Mouse (Mus musculus) bone marrow, adult 2 months (tissue): Measurements from ENCODE around the gene Vegfb. TPM values are rescaled to one million over a fixed set of nuclear protein-coding genes. Genes with fewer than 3 reads are reported as not detected.
"Not testable (repeated sequence)": the region's sequence is repeated elsewhere in the genome, so short reads cannot be mapped to it uniquely, and the experiment has no call there.

Source experiments
- H3K27ac ChIP-seq: fragments of 200-500 bp; 2 replicates; pipeline ENCODE4 v1.5.1; 2012; ENCODE audit warnings: low read depth, mild to moderate bottlenecking, control low read depth, inconsistent platforms, low read length; ENCODE audit not compliant: control insufficient read depth, poor library complexity, insufficient read depth
- H3K4me1 ChIP-seq: fragments of 200-500 bp; 2 replicates; pipeline ENCODE4 v1.6.1; 2011; ENCODE audit warnings: low read length; ENCODE audit not compliant: control insufficient read depth, insufficient read depth
- H3K4me3 ChIP-seq: fragments of 200-500 bp; replicated peaks from 2 replicates; pipeline ENCODE3; 2011; ENCODE audit warnings: mild to moderate bottlenecking, low read depth, low read length, control low read depth; ENCODE audit not compliant: control insufficient read depth
- CTCF ChIP-seq: fragments of 200-500 bp; IDR thresholded peaks from 2 replicates; pipeline ENCODE4 v1.5.1; 2011; ENCODE audit warnings: low read length, control low read depth; ENCODE audit not compliant: control insufficient read depth, insufficient read depth
- POLR2A ChIP-seq: fragments of 200-500 bp; IDR thresholded peaks from 2 replicates; pipeline ENCODE4 v1.6.1; 2011; ENCODE audit warnings: low read depth, mild to moderate bottlenecking, control low read depth, low read length, borderline replicate concordance; ENCODE audit not compliant: control insufficient read depth
- WGBS: fragments of 180-500 bp; shearing (Covaris S2); methylation state at CpG from one replicate; pipeline ENCODE4 v1.1.7; 2018; 5-methylcytosine and 5-hydroxymethylcytosine counted together
- polyA plus RNA-seq: library from polyadenylated mRNA; stranded (reverse); fragments of >200 nt; gene quantifications from 2 replicates; pipeline ENCODE4 v1.2.4, GENCODE M21; 2011; ENCODE audit warnings: low replicate concordance; ENCODE audit not compliant: missing spikeins, insufficient read depth, insufficient read length

The Vegfb gene
- polyA plus RNA-seq, 1 experiment = 14.0 TPM

DNA sequence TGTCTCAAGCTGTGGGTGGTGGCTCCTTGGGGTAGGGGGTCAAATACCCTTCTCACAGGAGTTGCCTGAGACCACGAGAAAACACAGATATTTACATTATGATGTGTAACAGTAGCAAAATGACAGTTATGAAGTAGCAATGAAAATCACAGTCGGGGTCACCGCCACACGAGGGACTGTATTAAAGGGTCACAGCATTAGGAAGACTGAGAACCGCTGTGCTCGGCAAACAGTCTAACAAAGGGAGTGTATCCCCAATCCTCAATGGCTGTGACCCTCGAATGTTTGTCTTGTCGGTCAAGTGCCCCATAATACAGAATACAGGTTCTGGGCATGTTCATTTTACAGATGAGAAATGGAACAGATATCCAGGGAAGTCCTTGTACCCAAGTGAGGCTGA lies 6.6 kb upstream of the Vegfb start:
- TF ChIP-seq CTCF (no peak), POLR2A (no peak)
- H3K27ac ChIP-seq = no peak overlapping the region
- peaks cover 3% of the 10 kb centered on the region for H3K4me1 ChIP-seq
- WGBS = 88% methylated on average over 8 of the region's 8 CpGs
- H3K4me3 ChIP-seq = no peak overlapping the region

DNA sequence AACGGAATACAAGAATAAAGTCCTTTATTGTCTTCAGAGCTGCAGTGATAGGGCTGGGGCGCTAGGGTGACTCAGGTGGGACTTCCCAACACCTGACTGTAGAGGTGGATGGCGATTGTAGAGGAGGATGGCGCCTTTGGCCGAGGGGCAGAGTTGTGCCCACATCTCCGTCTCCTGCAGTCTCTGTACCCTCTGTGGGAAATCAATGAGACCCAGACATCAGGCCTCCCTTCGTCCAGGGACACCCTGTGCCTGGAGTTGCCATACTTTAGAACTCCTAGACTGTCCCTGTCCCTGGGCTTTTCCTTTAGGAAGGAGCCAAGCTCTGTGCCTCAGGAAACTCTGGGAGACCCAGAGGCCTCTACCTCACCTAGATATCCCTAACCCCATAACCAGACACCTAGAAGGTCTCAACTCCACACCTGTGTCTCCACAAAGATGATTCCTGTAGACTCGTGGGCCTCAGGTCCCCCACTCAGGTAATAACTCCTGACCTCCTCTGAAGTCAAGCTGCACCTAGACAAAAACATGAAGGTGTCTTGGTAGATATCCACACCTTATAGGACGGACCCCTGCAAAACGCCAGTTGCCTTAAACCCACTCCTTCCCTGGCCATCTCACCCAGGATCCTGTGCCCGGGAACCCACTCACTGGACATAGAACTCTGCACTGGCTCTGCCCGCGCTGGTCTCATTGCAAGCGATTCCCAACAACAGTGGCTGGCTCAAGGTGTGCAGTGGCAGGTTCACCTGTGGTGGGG lies 5.7 kb upstream of the Vegfb start:
- Histone ChIP-seq H3K4me3 (peak overlapping the region; percentile 60), H3K27ac (peak overlapping the region; percentile 33), H3K4me1 (peaks cover 3% of the 10 kb centered on the region)
- TF ChIP-seq CTCF = no peak
- TF ChIP-seq POLR2A = no peak
- 69% methylated on average over 14 of the region's 14 CpGs for WGBS

DNA sequence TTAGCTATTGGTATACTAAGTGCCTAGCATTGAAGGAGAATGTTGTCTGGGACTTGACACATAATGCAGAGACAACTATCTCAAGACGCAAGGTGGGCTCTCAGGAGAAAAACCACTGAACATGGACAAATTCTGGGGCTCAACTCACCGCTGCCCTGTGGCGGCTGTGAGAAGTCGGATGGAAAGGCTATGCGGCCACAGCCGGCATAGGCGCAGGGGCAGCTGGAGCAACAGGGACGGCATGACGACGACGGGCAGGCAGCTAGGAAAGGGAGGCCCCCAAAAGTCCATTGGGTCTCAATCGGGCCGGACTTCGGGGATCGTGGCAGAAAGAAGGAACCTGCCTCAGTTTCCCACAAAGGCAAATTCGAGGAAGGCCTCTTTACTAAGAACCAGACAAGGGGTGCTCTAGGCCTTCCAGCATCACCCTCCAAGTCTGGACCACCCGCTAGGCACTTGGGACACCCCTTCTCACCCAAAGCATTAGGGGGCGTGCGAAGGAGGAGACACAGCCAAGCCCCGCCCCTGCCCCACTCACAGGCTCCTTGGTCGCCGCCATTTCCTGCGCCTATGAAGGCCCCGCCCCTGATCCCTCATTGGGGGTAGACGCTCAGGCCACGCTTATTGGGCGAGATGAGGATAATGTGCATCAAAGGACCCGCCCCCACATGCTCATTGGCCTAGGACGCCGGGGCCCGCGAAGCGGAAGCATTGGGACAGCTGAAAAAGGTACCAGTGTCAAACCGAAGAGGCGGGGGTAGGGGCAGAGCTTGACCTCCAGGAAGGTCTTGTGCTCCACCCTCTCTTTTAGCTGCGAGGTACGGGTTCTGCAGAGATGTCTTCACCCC lies 4.8 kb upstream of the Vegfb start, which contains the start of gene Dnajc4:
Gene Dnajc4 (minus strand): TSS at position 562 of the 848 bp plus-strand sequence.
- TF ChIP-seq CTCF = no peak
- peak; percentile 42; the same call in 1 of the 2 replicates for TF ChIP-seq POLR2A
- WGBS = 1% methylated on average over 37 of the region's 37 CpGs
- peaks cover 3% of the 10 kb centered on the region for H3K4me1 ChIP-seq
- H3K4me3 ChIP-seq = peak within 1 kb of the TSS; percentile 74
- peak within 1 kb of the TSS; percentile 33 for H3K27ac ChIP-seq

DNA sequence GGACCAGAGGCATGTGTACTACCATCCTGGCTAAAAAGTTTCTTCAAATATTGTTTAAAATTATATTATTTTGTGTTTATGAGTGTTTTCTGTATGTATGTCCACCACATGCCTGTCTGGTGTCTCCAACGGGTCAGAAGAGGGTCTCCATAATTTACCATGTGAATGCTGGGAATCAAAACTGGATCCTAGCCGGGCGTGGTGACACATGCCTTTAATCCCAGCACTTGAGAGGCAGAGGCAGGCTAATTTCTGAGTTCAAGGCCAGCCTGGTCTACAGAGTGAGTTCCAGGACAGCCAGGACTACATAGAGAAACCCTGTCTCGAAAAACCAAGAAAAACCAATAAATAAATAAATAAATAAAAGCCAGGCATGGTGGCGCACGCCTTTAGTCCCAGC lies 3.7 kb upstream of the Vegfb start:
- H3K27ac ChIP-seq, H3K4me3 ChIP-seq, H3K4me1 ChIP-seq: not testable (repeated sequence)
- 81% methylated on average over 6 of the region's 6 CpGs for WGBS

DNA sequence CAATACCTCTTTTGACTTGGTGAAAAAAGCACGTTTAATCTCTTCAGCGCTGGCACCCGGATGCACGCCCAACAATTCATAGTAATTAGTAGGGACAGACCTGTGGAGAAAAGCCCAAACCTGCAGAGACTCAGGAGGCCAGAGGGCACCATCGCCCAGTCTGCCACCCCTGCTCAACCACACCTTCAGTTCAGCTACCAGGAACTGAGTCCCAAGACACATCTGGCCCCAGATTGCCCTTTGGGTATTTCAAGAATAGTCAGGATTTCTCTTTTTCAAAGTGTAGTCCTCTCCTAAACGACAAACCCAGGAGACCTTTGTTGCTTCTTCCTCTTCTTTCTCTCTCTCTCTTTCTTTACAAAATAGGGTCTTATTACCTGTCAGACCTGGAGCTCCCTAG lies 3.3 kb upstream of the Vegfb start:
- 86% methylated on average over 6 of the region's 6 CpGs for WGBS
- no peak for TF ChIP-seq CTCF
- TF ChIP-seq POLR2A = no peak
- H3K27ac ChIP-seq = no peak overlapping the region
- peaks cover 6% of the 10 kb centered on the region for H3K4me1 ChIP-seq
- H3K4me3 ChIP-seq = no peak overlapping the region

DNA sequence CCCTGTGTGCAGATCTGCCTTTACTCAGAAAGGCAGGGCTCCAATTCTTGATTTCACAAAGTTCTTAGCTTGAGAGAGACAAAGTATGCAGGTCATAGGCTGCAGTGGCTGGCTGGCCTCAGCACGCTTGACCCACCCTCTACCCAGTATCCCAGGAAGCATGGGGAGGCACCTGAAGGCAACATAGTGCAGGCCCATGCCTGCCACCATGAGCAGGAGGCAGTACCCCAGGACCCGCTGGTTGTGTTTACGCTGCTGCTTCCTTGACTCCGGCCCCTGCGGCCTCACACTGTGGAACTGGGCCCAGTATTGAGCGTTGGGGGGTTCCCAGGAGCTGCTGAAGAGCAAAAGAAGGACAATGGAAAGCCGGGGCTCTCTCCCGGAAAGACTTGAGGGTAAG lies 1.8 kb upstream of the Vegfb start:
- Histone ChIP-seq H3K4me1 (peaks cover 4% of the 10 kb centered on the region), H3K4me3 (no peak overlapping the region), H3K27ac (no peak overlapping the region)
- TF ChIP-seq CTCF = no peak
- no peak for TF ChIP-seq POLR2A
- 91% methylated on average over 8 of the region's 8 CpGs for WGBS

DNA sequence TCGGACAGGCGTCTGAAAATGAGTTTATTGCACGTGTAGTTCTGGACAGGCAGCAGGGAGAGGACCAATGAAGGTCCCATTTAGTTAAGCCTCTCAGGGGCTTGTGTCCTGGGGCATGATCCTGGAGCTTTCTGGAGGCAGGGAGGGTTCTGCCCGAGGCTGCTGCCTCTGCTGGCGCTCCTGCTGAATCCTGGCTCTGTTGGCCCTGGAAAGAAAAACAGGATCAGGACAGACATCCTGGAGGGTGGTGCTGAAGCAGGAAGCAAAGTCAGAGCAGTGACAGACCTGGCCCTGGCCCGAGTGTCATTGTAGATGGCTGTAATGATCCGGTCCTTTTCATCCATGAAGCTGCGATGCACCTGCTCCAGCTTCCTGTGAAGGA lies 444 bp upstream of the Vegfb start:
- Histone ChIP-seq H3K4me3 (peak overlapping the region; percentile 58), H3K27ac (no peak overlapping the region), H3K4me1 (peaks cover 3% of the 10 kb centered on the region)
- 15% methylated on average over 8 of the region's 8 CpGs for WGBS
- TF ChIP-seq POLR2A (no peak), CTCF (no peak)

DNA sequence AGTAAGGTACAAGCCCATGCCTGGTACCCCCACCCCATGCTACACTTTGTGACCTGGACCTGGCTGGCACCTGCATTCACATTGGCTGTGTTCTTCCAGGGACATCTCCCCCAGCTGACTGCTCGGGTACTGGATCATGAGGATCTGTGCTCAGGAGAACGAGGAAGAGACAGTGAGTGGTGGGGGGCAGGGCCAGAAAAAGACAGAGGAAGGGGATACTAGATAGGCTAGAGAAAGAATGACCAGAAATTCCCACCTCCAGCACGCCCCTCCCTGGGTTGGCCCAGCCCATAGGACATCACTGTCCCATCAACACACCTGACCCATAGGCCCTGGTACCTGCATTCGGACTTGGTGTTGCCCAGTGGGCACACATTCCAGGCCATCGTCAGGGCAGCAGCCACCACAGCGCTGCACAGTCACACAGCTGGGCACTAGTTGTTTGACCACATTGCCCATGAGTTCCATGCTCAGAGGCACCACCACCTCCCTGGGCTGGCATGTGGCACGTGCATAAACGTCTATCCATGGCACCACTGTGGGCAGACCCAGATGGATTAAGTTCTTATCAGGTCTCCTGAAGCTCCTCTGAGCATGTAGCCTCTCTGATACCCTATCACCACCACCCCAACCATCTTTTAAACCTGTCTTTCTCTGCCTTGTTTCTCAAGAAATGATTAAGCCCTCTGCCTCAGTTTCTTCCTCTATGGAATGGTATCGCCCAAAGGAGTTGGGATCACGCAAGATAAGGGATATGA lies 1.3 kb downstream of the Vegfb start:
- H3K27ac ChIP-seq = no peak overlapping the region
- 63% methylated on average over 10 of the region's 10 CpGs for WGBS

More for the DNA sequence above, 1.3 kb downstream of the Vegfb start:
- TF ChIP-seq POLR2A (no peak), CTCF (no peak)
- no peak overlapping the region for H3K4me3 ChIP-seq
- H3K4me1 ChIP-seq = peaks cover 3% of the 10 kb centered on the region
